Mouse (Mus musculus): ENCODE measurements around the gene Samhd1. TPM values are rescaled to one million over a fixed set of nuclear protein-coding genes. Genes with fewer than 3 reads are reported as not detected.

The Samhd1 gene
- polyA plus RNA-seq, 1 experiment from 2014 or later, result 28.1 TPM

DNA sequence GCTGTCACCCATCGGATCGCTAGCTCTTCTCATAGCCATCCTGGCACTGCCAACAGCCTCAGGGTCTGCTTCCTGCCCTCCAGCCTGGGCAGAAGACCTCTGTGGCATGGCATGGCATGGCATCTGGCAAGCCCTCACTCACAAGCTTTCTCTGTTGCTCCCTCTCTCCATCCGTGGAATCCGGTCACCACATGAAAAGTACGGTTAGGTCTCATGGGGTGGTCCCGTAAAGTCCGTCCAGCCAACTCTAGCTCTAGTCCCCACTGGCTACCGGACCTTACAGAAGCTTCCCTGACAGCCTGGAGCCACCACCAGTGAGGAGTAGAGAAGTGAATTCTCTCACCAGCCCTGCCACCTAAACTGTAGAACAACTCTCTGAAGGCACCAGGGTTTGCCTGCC is 53.7 kb downstream of the Samhd1 start:
- DNase-seq (ENCODE audit: low spot score), result no peak
- Histone ChIP-seq H3K27ac (ENCODE audit: low read depth) (no peak overlapping the region), H3K9ac (ENCODE audit: low read length) (no peak overlapping the region), H3K4me1 (replicated peaks; ENCODE audit: control insufficient read depth, insufficient read depth, low read length) (peaks cover 17% of the 10 kb centered on the region), H3K4me2 (ENCODE audit: low read length) (no peak overlapping the region), H3K9me3 (ENCODE audit: control insufficient read depth, low read length) (no peaks in the 10 kb centered on the region), H3K4me3 (ENCODE audit: low read depth, low read length) (no peak overlapping the region), H3K36me3 (ENCODE audit: control insufficient read depth, insufficient read depth, low read length) (0 out of 2 replicates have a peak, but pooled peaks cover under 1% of the 10 kb centered on the region), H3K27me3 (replicated peaks; ENCODE audit: control insufficient read depth, insufficient read depth, low read length) (no peaks in the 10 kb centered on the region)
- 93% methylated on average over 8 of the region's 8 CpGs for WGBS
- no peak for ATAC-seq (replicated peaks; ENCODE audit: low FRiP score, low TSS enrichment, low read depth)

DNA sequence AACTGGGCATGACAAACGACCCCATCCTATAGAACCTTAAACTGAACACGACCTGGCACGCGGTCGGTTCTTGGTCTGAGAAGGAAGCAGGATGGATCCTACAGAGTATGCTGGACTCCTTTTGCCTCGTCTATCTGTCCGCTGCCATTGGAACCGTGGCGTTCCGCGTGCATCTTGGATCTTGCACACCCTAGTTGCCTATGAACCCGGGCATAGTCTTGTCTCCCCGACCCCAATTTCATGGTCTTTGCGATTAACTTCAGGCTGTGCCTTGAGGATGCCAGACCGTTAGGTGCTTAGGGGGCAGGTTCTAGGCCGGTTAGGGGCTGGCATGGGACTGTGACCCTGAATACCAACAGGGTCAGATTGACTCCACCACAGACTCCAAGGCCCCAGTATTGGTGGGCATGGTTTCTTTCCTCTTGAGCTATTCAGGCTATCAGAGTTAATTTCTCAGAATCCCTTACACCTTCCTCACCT is 55.3 kb downstream of the Samhd1 start:
- Histone ChIP-seq H3K4me1 (replicated peaks; ENCODE audit: control insufficient read depth, insufficient read depth, low read length) (peaks cover 33% of the 10 kb centered on the region), H3K27me3 (replicated peaks; ENCODE audit: control insufficient read depth, insufficient read depth, low read length) (no peaks in the 10 kb centered on the region), H3K9me3 (ENCODE audit: control insufficient read depth, low read length) (no peaks in the 10 kb centered on the region), H3K4me2 (ENCODE audit: low read length) (peak overlapping the region; percentile 91), H3K27ac (ENCODE audit: low read depth) (peak overlapping the region; percentile 95), H3K36me3 (ENCODE audit: control insufficient read depth, insufficient read depth, low read length) (0 out of 2 replicates have a peak, but pooled peaks cover 6% of the 10 kb centered on the region), H3K4me3 (ENCODE audit: low read depth, low read length) (peak overlapping the region; percentile 53), H3K9ac (ENCODE audit: low read length) (peak overlapping the region; percentile 94)
- WGBS, result 13% methylated on average over 16 of the region's 16 CpGs
- no peak for ATAC-seq (replicated peaks; ENCODE audit: low FRiP score, low TSS enrichment, low read depth)
- DNase-seq (ENCODE audit: low spot score), result no peak

DNA sequence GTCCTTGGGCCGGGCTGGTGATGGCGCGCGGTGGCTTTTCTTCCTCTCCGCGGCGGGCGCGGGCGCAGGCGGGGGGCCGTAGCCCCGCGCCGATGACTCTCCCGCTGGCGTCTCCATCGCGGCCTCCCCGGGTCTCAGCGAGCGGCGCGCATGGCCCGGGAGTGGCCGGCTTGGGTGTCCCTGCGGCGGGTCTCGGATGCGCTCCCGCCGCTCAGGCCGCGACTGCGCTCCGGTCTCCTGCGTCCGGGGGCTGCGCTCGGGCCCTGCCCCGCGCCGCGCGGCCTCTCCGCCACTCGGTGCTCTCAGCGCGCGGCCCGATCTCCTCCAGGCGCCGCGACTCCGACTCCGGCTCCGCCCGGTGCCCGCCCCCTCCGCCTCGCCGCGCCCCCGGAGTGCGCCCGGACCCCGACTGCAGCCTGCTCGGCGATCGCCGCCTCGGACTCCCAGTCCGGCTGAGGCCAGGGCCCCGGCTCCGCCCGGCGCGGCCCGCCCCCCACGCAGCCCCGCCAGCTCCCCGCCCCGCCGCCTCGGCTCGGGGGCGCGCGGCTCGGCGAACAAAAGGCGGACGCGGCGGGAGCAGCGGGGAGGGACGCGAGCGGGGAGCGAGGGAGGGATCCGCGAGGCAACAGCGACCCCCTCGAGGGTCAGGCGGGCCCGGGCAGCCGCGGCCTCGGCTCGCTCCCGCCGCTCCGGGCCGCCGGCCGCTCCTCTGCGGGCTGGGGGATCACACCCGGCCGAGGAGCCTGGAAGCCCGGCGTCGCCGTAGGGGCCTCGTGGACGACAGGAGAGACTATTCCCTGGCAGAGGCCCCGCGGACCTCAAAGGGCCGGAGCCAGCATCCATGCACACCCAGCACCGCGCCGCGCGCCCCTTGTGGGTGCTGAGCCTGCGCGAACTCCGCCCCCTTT is 56.0 kb downstream of the Samhd1 start, which contains the start of gene Soga1:
Gene Soga1 (minus strand): TSS at position 462 of the 908 bp plus-strand sequence.
- Histone ChIP-seq H3K27ac (ENCODE audit: low read depth) (peak within 1 kb of the TSS; percentile 95), H3K9me3 (ENCODE audit: control insufficient read depth, low read length) (no peaks in the 10 kb centered on the region), H3K9ac (ENCODE audit: low read length) (peak within 1 kb of the TSS; percentile 94), H3K4me2 (ENCODE audit: low read length) (peak within 1 kb of the TSS; percentile 91), H3K4me3 (ENCODE audit: low read depth, low read length) (peak within 1 kb of the TSS; percentile 53), H3K4me1 (replicated peaks; ENCODE audit: control insufficient read depth, insufficient read depth, low read length) (peaks cover 40% of the 10 kb centered on the region), H3K27me3 (replicated peaks; ENCODE audit: control insufficient read depth, insufficient read depth, low read length) (no peaks in the 10 kb centered on the region), H3K36me3 (ENCODE audit: control insufficient read depth, insufficient read depth, low read length) (0 out of 2 replicates have a peak, but pooled peaks cover 6% of the 10 kb centered on the region)
- DNase-seq (ENCODE audit: low spot score) (peak; percentile 91), ATAC-seq (replicated peaks; ENCODE audit: low FRiP score, low TSS enrichment, low read depth) (peak; percentile 91)
- under 1% methylated on average over 107 of the region's 136 CpGs for WGBS

DNA sequence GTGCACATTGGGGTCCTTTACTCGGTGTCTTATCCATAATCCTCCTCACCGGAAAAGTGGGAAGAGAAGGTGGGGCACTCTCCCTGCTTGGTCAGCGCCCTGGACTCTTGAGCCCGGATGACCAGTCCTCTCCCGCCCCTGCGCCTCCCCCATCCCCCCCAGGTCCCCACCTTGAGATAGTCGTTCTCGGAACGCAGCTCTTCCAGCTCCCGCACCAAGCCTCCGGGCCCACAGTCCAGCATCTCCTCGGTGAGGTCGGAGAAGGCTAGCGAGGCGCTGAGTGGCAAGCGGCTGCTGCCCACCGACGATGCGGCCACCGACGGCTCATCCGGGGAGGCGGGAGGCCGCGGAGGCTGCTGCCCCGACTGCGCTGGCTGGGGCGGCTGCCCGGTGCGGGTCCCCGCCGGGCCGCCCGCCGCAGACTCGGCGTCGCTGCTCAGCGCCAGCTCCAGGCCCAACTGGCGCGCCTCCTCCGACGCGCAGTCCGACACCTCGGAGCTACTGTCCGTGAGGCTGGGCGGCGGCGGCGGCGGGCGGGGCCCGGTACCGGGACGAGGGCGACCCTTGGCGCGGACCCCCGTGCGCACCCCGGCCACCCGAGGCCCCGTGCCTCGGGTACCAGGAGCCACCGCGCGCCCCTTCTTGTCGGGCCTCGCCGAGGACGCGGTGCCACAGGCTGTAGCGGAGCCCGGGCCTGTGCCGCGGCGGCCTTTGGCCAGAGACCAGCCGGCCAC is 56.8 kb downstream of the Samhd1 start:
- Histone ChIP-seq H3K9me3 (ENCODE audit: control insufficient read depth, low read length) (no peaks in the 10 kb centered on the region), H3K4me1 (replicated peaks; ENCODE audit: control insufficient read depth, insufficient read depth, low read length) (peaks cover 47% of the 10 kb centered on the region), H3K27ac (ENCODE audit: low read depth) (peak overlapping the region; percentile 95), H3K9ac (ENCODE audit: low read length) (peak overlapping the region; percentile 94), H3K4me3 (ENCODE audit: low read depth, low read length) (peak overlapping the region; percentile 53), H3K27me3 (replicated peaks; ENCODE audit: control insufficient read depth, insufficient read depth, low read length) (no peaks in the 10 kb centered on the region), H3K36me3 (ENCODE audit: control insufficient read depth, insufficient read depth, low read length) (peaks cover 7% of the 10 kb centered on the region), H3K4me2 (ENCODE audit: low read length) (peak overlapping the region; percentile 91)
- WGBS, result under 1% methylated on average over 68 of the region's 79 CpGs
- ATAC-seq (replicated peaks; ENCODE audit: low FRiP score, low TSS enrichment, low read depth), result peak; percentile 7
- peak; percentile 68 for DNase-seq (ENCODE audit: low spot score)

DNA sequence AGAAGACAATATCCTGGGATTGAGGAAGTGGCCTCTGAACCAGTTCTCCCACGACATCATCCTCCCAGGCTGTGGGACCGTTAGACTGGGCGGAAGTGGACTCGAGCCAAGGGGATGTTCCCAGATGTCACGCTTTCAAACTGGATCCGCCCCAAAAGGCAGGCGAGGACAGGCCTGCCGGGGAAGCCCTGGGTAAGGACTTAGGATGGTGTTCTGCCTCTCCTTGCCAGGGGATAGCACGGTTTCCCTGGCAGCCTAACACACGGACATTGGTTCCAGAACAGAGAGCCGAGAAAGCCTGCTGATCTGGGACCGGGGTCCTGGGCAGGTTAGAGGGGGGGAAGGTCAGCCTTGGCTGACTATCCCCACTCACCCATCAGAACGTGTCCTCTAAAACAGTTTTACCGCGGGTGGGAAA is 57.4 kb downstream of the Samhd1 start:
- Histone ChIP-seq H3K27ac (ENCODE audit: low read depth) (peak overlapping the region; percentile 95), H3K4me3 (ENCODE audit: low read depth, low read length) (peak overlapping the region; percentile 53), H3K27me3 (replicated peaks; ENCODE audit: control insufficient read depth, insufficient read depth, low read length) (no peaks in the 10 kb centered on the region), H3K36me3 (ENCODE audit: control insufficient read depth, insufficient read depth, low read length) (peaks cover 12% of the 10 kb centered on the region), H3K9ac (ENCODE audit: low read length) (peak overlapping the region; percentile 94), H3K4me1 (replicated peaks; ENCODE audit: control insufficient read depth, insufficient read depth, low read length) (peaks cover 53% of the 10 kb centered on the region), H3K4me2 (ENCODE audit: low read length) (peak overlapping the region; percentile 91), H3K9me3 (ENCODE audit: control insufficient read depth, low read length) (no peaks in the 10 kb centered on the region)
- peak; percentile 81 for DNase-seq (ENCODE audit: low spot score)
- WGBS, result 2% methylated on average over 15 of the region's 15 CpGs
- no peak for ATAC-seq (replicated peaks; ENCODE audit: low FRiP score, low TSS enrichment, low read depth)

DNA sequence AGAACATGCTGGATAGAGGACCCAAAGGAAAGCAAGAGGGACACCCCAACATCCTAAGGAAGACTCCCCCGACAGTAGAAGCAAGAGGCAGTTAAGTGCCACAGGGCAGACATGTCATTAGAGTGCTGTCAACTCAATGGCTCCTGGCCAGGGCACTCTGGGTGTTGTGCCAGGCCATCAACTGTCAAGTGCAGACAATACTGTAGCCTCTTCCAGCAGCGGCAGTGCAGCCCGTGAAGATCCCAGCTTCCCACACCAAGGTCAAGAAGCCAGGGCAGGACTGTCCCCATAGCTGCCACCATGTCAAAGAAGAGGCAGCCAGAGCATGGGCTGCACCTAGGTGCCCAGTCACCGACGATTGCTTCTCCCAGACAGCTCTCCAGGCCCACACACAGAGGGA is 57.9 kb downstream of the Samhd1 start:
- H3K27ac ChIP-seq (ENCODE audit: low read depth), result peak overlapping the region; percentile 18; the same call in 1 of the 2 replicates
- peak overlapping the region; percentile 53 for H3K4me3 ChIP-seq (ENCODE audit: low read depth, low read length)
- H3K36me3 ChIP-seq (ENCODE audit: control insufficient read depth, insufficient read depth, low read length), result peaks cover 12% of the 10 kb centered on the region
- DNase-seq (ENCODE audit: low spot score) (no peak), ATAC-seq (replicated peaks; ENCODE audit: low FRiP score, low TSS enrichment, low read depth) (no peak)
- peaks cover 58% of the 10 kb centered on the region for H3K4me1 ChIP-seq (replicated peaks; ENCODE audit: control insufficient read depth, insufficient read depth, low read length)
- H3K9ac ChIP-seq (ENCODE audit: low read length), result peak overlapping the region; percentile 94
- peak overlapping the region; percentile 91 for H3K4me2 ChIP-seq (ENCODE audit: low read length)
- WGBS, result 32% methylated on average over 5 of the region's 5 CpGs
- no peaks in the 10 kb centered on the region for H3K27me3 ChIP-seq (replicated peaks; ENCODE audit: control insufficient read depth, insufficient read depth, low read length)
- no peaks in the 10 kb centered on the region for H3K9me3 ChIP-seq (ENCODE audit: control insufficient read depth, low read length)

DNA sequence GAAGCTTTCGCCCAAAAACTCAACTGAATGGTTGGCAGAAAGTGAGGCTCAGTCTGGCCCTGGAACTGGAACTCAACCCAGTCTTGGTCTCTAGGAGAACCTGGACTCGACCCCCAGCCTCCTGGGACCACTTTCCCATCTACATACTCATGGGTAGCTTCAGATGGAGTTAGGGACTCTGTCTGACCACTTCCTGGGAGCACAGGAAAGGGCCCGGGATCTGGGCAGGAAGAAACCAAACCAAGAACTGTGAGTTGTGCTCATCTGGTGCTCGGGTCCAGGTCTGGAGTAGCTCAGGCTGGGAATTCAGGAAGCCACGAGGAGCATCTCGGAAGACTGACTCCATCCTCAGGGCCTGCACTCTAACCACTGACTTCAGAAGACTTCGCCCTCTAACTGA is 58.5 kb downstream of the Samhd1 start:
- no peak overlapping the region for H3K27ac ChIP-seq (ENCODE audit: low read depth)
- 76% methylated on average over 7 of the region's 7 CpGs for WGBS
- peak overlapping the region; percentile 53; the same call in 1 of the 2 replicates for H3K4me3 ChIP-seq (ENCODE audit: low read depth, low read length)
- no peak overlapping the region for H3K9ac ChIP-seq (ENCODE audit: low read length)
- no peaks in the 10 kb centered on the region for H3K9me3 ChIP-seq (ENCODE audit: control insufficient read depth, low read length)
- ATAC-seq (replicated peaks; ENCODE audit: low FRiP score, low TSS enrichment, low read depth) (no peak), DNase-seq (ENCODE audit: low spot score) (no peak)
- peaks cover 63% of the 10 kb centered on the region for H3K4me1 ChIP-seq (replicated peaks; ENCODE audit: control insufficient read depth, insufficient read depth, low read length)
- H3K4me2 ChIP-seq (ENCODE audit: low read length), result peak overlapping the region; percentile 91
- peaks cover 12% of the 10 kb centered on the region for H3K36me3 ChIP-seq (ENCODE audit: control insufficient read depth, insufficient read depth, low read length)
- H3K27me3 ChIP-seq (replicated peaks; ENCODE audit: control insufficient read depth, insufficient read depth, low read length), result no peaks in the 10 kb centered on the region

DNA sequence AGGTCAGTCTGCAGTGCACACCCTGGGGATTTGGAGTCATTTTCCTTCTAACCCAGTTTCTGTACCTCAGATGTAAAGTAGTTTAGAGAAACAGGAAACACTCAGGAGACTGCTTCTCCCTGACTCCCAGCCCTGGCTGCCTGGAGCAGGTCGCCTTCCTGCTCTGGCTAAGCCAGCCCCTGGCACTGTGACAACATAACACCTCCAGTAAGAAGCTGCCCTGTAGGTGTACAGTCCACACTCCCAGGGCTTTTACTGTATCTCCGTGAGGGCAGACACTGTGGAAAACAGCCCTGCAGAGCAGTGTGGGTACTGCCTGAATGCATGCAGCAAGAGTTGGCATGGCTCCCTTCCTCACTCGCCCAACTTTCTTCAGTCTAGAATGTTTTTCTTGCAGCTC is 59.4 kb downstream of the Samhd1 start:
- 0 out of 2 replicates have a peak overlapping the region, but pooled peaks have one; percentile 11 for H3K4me3 ChIP-seq (ENCODE audit: low read depth, low read length)
- 56% methylated on average over 3 of the region's 3 CpGs for WGBS
- peak overlapping the region; percentile 9 for H3K27ac ChIP-seq (ENCODE audit: low read depth)
- no peak for ATAC-seq (replicated peaks; ENCODE audit: low FRiP score, low TSS enrichment, low read depth)
- H3K27me3 ChIP-seq (replicated peaks; ENCODE audit: control insufficient read depth, insufficient read depth, low read length), result no peaks in the 10 kb centered on the region
- no peak for DNase-seq (ENCODE audit: low spot score)
- H3K4me2 ChIP-seq (ENCODE audit: low read length), result peak overlapping the region; percentile 91
- peaks cover 12% of the 10 kb centered on the region for H3K36me3 ChIP-seq (ENCODE audit: control insufficient read depth, insufficient read depth, low read length)
- 0 out of 2 replicates have a peak overlapping the region, but pooled peaks have one; percentile 3 for H3K9ac ChIP-seq (ENCODE audit: low read length)
- H3K4me1 ChIP-seq (replicated peaks; ENCODE audit: control insufficient read depth, insufficient read depth, low read length), result peaks cover 72% of the 10 kb centered on the region
- no peaks in the 10 kb centered on the region for H3K9me3 ChIP-seq (ENCODE audit: control insufficient read depth, low read length)

Data from intestine, embryonic 14.5 days (tissue).